Mouse (Mus musculus): ENCODE results near the gene Zkscan17. TPM values are rescaled to one million over a fixed set of nuclear protein-coding genes. Genes with fewer than 3 reads are reported as not detected.

The Zkscan17 gene
- 10 to 100 TPM; 21.5 to 23.7 TPM for polyA plus RNA-seq (2017; shearing (Covaris generic))

DNA sequence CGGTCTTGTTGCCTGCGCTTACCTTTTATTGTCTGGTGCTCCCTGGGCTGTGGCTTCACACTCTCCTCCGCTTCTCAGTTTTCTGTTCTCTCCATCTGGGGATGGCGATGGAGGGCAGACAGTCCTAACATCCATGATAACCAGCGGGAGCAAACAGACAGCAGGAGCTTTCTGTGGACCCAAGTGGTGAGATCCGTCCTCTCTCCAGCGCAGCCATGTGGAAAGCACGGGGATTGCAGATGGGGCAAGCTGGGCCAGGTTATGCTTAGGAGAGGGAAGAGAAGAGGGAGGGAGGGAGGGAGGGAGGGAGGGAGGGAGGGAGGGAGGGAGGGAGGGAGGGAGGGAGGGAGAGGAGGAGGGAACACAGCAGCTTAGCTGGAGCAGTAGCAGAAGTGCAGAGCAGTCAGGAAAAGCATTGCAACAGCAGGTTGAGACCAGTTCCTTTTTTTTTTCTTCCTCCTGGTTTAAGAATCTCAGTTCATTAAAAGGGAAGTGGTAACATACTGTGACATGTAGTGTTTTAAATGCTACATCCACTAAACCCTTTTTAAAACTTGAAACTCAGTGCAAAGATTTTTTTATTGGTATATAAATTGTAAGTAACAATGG, at the start of gene Zkscan17:
Zkscan17 (minus strand) TSS at position 280 of the 609 bp plus-strand sequence.

DNA sequence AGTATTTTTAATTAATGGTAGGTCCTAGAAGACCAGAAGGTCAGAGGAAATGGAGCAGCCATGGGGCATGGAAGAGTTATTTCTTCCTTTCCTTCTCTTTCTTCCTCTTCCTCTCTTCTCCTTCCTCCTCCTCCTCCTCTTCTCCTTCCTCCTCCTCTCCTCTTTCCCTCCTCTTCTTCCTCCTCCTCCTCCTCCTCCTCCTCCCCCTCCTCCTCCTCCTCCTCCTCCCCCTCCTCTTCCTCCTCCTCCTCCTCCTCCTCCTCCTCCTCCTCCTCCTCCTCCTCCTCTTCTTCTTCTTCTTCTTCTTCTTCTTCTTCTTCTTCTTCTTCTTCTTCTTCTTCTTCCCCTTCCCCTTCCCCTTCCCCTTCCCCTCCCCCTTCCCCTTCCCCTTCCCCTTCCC, 49.6 kb upstream of the Zkscan17 start, which contains the start of gene Olfr222:
Olfr222 (minus strand) TSS at position 101 of the 400 bp plus-strand sequence.

DNA sequence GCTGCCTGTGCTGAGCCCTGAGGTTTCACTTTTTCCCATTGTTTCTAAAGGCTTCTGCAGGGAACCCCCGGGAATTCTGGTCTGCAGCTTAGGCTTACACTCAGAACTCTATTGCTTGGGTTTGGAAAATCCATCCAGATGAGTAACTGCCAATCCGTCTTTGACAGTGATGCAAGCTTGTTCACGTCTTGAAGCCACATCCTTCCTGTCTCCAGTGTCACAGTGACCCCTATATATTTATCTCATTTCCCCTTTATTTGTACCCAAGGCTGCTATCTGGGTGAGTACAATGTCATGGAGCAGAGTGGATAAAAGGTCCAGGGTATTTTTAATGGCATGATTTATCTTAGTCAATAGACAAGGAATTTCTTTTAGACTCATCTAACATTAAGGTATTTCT, 14.8 kb upstream of the Zkscan17 start, which contains the start of gene Nlrp3:
Nlrp3 (plus strand) TSS at position 245 of the 400 bp plus-strand sequence.

DNA sequence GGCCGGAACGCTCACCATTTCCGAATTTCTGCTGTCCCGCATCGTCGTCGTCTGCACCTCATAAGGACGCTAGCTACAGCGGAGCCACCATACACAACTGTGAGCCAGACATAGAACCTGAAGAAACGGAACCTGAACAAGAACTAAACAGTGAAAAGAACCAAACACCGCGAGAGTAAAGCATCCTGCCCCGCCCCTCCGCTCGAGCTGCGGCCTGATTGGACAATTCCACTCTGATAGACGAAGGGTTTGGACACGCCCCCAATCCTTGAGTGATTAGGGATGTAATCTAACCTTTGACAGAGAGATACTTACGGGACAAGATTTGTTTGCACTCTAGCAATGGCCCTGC, 54.2 kb downstream of the Zkscan17 start, which contains the start of gene Zfp867:
Zfp867 (minus strand) TSS at position 149 of the 352 bp plus-strand sequence.

DNA sequence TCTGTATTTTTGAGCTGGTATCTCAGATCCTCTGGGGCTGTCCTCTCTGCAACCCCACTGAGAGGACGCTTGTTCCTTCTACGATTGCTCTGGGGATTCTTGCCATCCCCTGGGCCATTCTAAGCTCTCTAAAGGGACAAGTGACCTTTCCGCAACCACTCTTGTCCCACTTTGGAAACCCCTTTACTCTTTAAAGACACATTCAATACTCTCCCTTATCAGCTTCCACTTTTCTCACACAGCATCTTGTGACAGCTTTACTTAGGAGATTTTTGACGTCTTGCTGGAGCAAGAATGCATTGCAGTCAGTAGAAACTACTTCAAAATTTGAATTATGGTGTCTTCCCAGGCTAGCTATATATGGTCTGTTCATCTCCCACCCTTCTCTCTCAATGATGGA, 75.5 kb downstream of the Zkscan17 start, which contains the start of gene Snap47:
Snap47 (minus strand) TSS at position 101 of the 400 bp plus-strand sequence.

DNA sequence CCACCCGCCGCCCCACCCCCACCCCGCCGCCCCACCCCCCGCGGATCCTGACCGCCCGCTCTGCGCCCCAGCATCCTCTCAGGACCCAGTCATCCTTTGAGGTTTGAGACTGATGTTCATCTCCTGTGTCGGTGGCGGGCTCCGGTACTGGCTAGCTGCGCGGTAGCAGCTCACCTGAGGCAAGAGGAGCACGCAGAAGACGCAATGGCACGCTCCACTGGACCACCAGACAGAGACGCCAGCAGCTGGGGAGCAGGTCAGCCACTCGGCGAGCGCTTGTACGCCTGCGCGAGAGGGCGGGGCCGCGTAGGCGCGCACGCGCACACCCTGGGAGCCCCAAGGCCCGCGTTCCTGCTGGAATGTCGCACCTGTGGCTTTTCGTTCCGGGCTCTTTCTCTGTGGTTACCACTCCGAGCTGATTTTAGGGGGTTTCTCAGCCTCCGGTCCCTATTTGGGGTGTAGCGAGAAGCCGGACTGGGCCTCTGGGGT, 76.8 kb downstream of the Zkscan17 start, which contains the start of gene Jmjd4:
Jmjd4 (plus strand) TSS at position 305 of the 489 bp plus-strand sequence.

Other genes starting within 250 kb of the Zkscan17 start
- gene Wnt3a, start 236.0 kb downstream of the Zkscan17 start, polyA plus RNA-seq (2017; shearing (Covaris generic)): 1 to 10 TPM in 1 of 2 experiments, under 1 TPM in 1; 0.39 to 1.2 TPM
- not detected for gene Wnt9a, start 219.8 kb downstream of the Zkscan17 start, polyA plus RNA-seq (2017; shearing (Covaris generic))
- gene Prss38, start 151.1 kb downstream of the Zkscan17 start, polyA plus RNA-seq (2017; shearing (Covaris generic)): 1 to 10 TPM in 1 of 2 experiments, under 1 TPM in 1; 0.12 to 2.2 TPM
- 10 to 100 TPM; 11.6 to 17.4 TPM for gene Jmjd4, start 76.7 kb downstream of the Zkscan17 start, polyA plus RNA-seq (2017; shearing (Covaris generic))
- gene Snap47, start 75.6 kb downstream of the Zkscan17 start, polyA plus RNA-seq (2017; shearing (Covaris generic)): 10 to 100 TPM; 49.6 to 49.7 TPM
- 1 to 10 TPM; 3.6 to 5.0 TPM for gene Zfp867, start 54.3 kb downstream of the Zkscan17 start, polyA plus RNA-seq (2017; shearing (Covaris generic))
- gene Nlrp3, start 14.8 kb upstream of the Zkscan17 start, polyA plus RNA-seq (2017; shearing (Covaris generic)): under 1 TPM in 1 of 2 experiments, not detected in 1; 0.15 TPM
- not detected for gene Olfr222, start 49.5 kb upstream of the Zkscan17 start, polyA plus RNA-seq (2017; shearing (Covaris generic))
- not detected for gene Olfr223, start 66.5 kb upstream of the Zkscan17 start, polyA plus RNA-seq (2017; shearing (Covaris generic))
- gene Mprip, start 134.6 kb upstream of the Zkscan17 start, polyA plus RNA-seq (2017; shearing (Covaris generic)): 10 to 100 TPM; 52.3 to 72.0 TPM